Mouse (Mus musculus): ENCODE results near the gene Nsun2. TPM values are rescaled to one million over a fixed set of nuclear protein-coding genes. Genes with fewer than 3 reads are reported as not detected.

Gene Nsun2
- polyA plus RNA-seq, 1 experiment from 2014 or later = 115 TPM

DNA sequence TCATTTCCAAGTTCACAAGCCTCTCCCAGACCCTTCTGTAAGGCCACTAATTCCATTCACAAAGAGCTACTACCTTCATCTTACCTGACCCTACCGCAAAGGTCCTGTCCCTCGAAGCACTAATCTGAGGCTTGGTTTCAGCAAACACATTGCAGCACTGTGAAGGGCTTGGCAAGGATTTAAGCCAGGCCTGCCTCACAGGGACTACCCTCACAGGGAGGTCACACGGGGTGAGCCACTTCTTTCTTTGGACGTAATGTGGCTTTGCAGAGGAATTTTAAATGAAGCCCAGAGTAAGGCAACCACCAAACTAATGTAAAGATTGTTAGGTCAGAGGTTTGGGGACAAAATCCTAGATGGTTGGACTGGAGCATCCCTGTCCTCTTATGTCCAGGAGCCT is 107.0 kb downstream of the Nsun2 start:
- peaks cover 2% of the 10 kb centered on the region; the same call in 1 of the 2 replicates for H3K36me3 ChIP-seq (ENCODE audit: control insufficient read depth, insufficient read depth, low read length)
- no peak overlapping the region for H3K9ac ChIP-seq (ENCODE audit: low read depth, low read length)
- no peak overlapping the region for H3K27ac ChIP-seq (ENCODE audit: low read length)
- H3K4me2 ChIP-seq (ENCODE audit: low read depth, low read length) = no peak overlapping the region
- H3K4me1 ChIP-seq (ENCODE audit: control insufficient read depth, insufficient read depth, low read length) = no peaks in the 10 kb centered on the region
- no peaks in the 10 kb centered on the region for H3K9me3 ChIP-seq (ENCODE audit: control insufficient read depth, low read length)
- no peak overlapping the region for H3K4me3 ChIP-seq (ENCODE audit: low read length)
- no peaks in the 10 kb centered on the region for H3K27me3 ChIP-seq (replicated peaks; ENCODE audit: control insufficient read depth, insufficient read depth, low read length)
- no peak for ATAC-seq
- WGBS = 91% methylated on average over 4 of the region's 4 CpGs

- Histone ChIP-seq H3K27ac (ENCODE audit: low read length) (no peak overlapping the region), H3K4me3 (ENCODE audit: low read length) (no peak overlapping the region), H3K36me3 (ENCODE audit: control insufficient read depth, insufficient read depth, low read length) (no peaks in the 10 kb centered on the region), H3K4me1 (ENCODE audit: control insufficient read depth, insufficient read depth, low read length) (no peaks in the 10 kb centered on the region), H3K4me2 (ENCODE audit: low read depth, low read length) (no peak overlapping the region), H3K9ac (ENCODE audit: low read depth, low read length) (no peak overlapping the region), H3K27me3 (replicated peaks; ENCODE audit: control insufficient read depth, insufficient read depth, low read length) (no peaks in the 10 kb centered on the region), H3K9me3 (ENCODE audit: control insufficient read depth, low read length) (no peaks in the 10 kb centered on the region)
- 89% methylated on average over 3 of the region's 3 CpGs for WGBS
- ATAC-seq = no peak
Measured at GRCm38 (mm10) chr13:69641017-69641416, 107.5 kb downstream of the Nsun2 start.

- WGBS = 67% methylated on average over 5 of the region's 5 CpGs
Measured at GRCm38 (mm10) chr13:69642656-69643216, 109.2 kb downstream of the Nsun2 start.

DNA sequence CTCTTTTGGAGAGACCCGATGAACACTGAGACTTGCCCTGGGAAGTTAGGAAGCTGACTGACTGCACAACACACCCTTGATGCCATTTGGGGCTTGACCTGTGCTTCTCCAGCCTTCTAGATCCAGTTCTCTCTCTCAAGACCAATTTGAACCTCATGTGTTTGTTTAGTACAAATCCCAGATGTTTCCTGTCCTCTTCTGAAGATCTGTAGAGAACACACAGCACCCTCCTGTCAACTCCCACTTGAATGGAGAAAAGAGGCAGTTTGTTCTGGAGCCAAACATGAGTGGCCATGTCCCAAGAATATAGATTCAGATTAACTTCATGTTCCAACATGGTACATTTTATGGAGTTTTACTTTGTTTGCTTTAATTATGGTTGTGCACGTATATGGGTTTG is 110.4 kb downstream of the Nsun2 start:
- Histone ChIP-seq H3K9me3 (ENCODE audit: control insufficient read depth, low read length) (no peaks in the 10 kb centered on the region), H3K27ac (ENCODE audit: low read length) (no peak overlapping the region), H3K36me3 (ENCODE audit: control insufficient read depth, insufficient read depth, low read length) (no peaks in the 10 kb centered on the region), H3K4me3 (ENCODE audit: low read length) (no peak overlapping the region), H3K27me3 (replicated peaks; ENCODE audit: control insufficient read depth, insufficient read depth, low read length) (no peaks in the 10 kb centered on the region), H3K9ac (ENCODE audit: low read depth, low read length) (no peak overlapping the region), H3K4me2 (ENCODE audit: low read depth, low read length) (no peak overlapping the region), H3K4me1 (ENCODE audit: control insufficient read depth, insufficient read depth, low read length) (no peaks in the 10 kb centered on the region)
- WGBS = 80% methylated on average over 2 of the region's 2 CpGs
- no peak for ATAC-seq

More at GRCm38 (mm10) chr13:69642656-69643216, 109.2 kb downstream of the Nsun2 start:
- H3K4me1 ChIP-seq (ENCODE audit: control insufficient read depth, insufficient read depth, low read length) = no peaks in the 10 kb centered on the region
- no peaks in the 10 kb centered on the region for H3K9me3 ChIP-seq (ENCODE audit: control insufficient read depth, low read length)
- no peak overlapping the region for H3K4me2 ChIP-seq (ENCODE audit: low read depth, low read length)
- no peak overlapping the region for H3K9ac ChIP-seq (ENCODE audit: low read depth, low read length)
- no peak overlapping the region for H3K4me3 ChIP-seq (ENCODE audit: low read length)
- H3K36me3 ChIP-seq (ENCODE audit: control insufficient read depth, insufficient read depth, low read length) = no peaks in the 10 kb centered on the region
- H3K27ac ChIP-seq (ENCODE audit: low read length) = no peak overlapping the region
- 0 out of 2 replicates have a peak, but pooled peaks have one; percentile 15 for ATAC-seq
- no peaks in the 10 kb centered on the region for H3K27me3 ChIP-seq (replicated peaks; ENCODE audit: control insufficient read depth, insufficient read depth, low read length)

- Histone ChIP-seq H3K4me3 (ENCODE audit: low read length) (no peak overlapping the region), H3K9ac (ENCODE audit: low read depth, low read length) (no peak overlapping the region), H3K27me3 (replicated peaks; ENCODE audit: control insufficient read depth, insufficient read depth, low read length) (no peaks in the 10 kb centered on the region), H3K4me1 (ENCODE audit: control insufficient read depth, insufficient read depth, low read length) (no peaks in the 10 kb centered on the region), H3K4me2 (ENCODE audit: low read depth, low read length) (no peak overlapping the region), H3K9me3 (ENCODE audit: control insufficient read depth, low read length) (no peaks in the 10 kb centered on the region), H3K36me3 (ENCODE audit: control insufficient read depth, insufficient read depth, low read length) (no peaks in the 10 kb centered on the region), H3K27ac (ENCODE audit: low read length) (no peak overlapping the region)
- 71% methylated on average over 13 of the region's 13 CpGs for WGBS
- ATAC-seq = peak; percentile 87
Measured at GRCm38 (mm10) chr13:69644427-69645166, 111.1 kb downstream of the Nsun2 start.

DNA sequence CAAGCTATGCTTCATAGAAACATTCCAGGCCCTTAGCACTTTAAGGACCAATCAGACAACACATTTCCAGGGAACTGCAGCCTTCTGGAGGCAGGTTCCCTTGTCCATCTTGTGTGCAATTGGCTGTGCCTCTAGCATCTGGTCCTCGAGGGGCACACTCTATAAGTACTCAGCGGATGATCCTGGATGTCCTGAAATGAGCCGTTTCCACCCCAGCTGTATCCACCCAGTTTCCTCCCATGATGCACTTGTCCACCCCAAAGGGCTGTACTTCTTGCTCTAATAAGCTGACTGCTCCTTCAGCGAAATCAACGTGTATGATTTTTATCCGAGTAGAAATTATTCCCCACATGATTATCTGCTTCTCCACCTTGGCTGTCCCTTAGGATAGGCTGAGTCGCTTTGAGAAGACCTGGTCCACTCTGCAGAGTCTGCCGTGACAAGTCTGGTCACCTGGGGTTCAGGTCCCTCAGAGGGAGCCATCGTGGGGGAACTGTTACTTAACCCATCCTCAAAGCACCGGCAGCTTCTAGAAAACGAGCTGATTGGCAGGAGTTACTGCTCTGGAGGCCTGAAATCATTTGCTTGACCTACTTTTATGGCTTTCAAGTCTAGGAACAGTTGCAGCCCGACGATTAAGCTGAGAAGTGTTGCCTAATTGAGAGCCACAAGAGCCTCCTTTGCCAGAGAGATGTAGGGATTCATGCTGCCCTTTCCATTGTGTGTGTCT is 112.3 kb downstream of the Nsun2 start:
- Histone ChIP-seq H3K27ac (ENCODE audit: low read length) (no peak overlapping the region), H3K36me3 (ENCODE audit: control insufficient read depth, insufficient read depth, low read length) (no peaks in the 10 kb centered on the region), H3K4me2 (ENCODE audit: low read depth, low read length) (no peak overlapping the region), H3K9me3 (ENCODE audit: control insufficient read depth, low read length) (no peaks in the 10 kb centered on the region), H3K27me3 (replicated peaks; ENCODE audit: control insufficient read depth, insufficient read depth, low read length) (no peaks in the 10 kb centered on the region), H3K4me1 (ENCODE audit: control insufficient read depth, insufficient read depth, low read length) (no peaks in the 10 kb centered on the region), H3K4me3 (ENCODE audit: low read length) (no peak overlapping the region), H3K9ac (ENCODE audit: low read depth, low read length) (no peak overlapping the region)
- no peak for ATAC-seq
- 65% methylated on average over 13 of the region's 13 CpGs for WGBS

DNA sequence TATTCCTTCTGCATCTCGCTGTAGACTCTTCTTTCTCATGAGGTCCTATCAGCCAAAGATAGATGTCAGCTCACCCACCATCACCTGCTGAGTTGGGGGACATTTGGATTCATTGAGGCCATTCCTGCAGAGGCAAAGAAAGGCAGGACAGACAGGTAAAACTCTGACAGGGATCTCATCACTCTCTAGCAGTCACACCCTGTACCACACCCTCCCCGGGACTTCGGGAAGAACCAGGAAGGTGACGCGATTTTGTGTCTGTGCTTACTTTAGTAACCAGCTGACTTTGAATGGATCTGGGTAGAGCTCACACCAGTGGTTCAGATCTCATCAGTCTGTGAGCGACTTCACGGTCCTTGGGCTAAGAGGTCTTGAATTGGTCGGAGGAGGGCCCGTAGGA is 112.9 kb downstream of the Nsun2 start:
- ATAC-seq = no peak
- no peak overlapping the region for H3K9ac ChIP-seq (ENCODE audit: low read depth, low read length)
- H3K4me2 ChIP-seq (ENCODE audit: low read depth, low read length) = no peak overlapping the region
- no peak overlapping the region for H3K4me3 ChIP-seq (ENCODE audit: low read length)
- no peaks in the 10 kb centered on the region for H3K4me1 ChIP-seq (ENCODE audit: control insufficient read depth, insufficient read depth, low read length)
- 76% methylated on average over 9 of the region's 9 CpGs for WGBS
- no peak overlapping the region for H3K27ac ChIP-seq (ENCODE audit: low read length)
- no peaks in the 10 kb centered on the region for H3K9me3 ChIP-seq (ENCODE audit: control insufficient read depth, low read length)
- no peaks in the 10 kb centered on the region for H3K27me3 ChIP-seq (replicated peaks; ENCODE audit: control insufficient read depth, insufficient read depth, low read length)
- no peaks in the 10 kb centered on the region for H3K36me3 ChIP-seq (ENCODE audit: control insufficient read depth, insufficient read depth, low read length)

DNA sequence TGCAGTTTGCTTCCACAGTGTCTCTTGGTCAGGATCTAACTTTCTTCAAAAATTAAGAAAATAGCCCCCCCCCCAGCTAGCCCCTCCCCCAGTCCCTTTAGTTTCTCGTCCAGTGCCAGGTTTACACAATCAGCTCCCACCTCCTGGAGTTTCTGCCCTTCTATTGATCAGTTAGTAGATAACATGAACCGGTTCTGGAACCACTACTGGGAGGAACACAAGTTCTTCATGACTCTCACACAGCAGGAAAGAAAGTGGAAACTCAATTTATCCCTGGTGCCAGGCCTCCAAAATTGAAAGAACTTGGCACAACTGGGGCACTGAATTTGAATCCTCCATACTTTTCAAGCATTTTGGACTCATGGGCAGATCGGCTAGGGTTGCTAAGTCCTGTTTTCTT is 121.0 kb downstream of the Nsun2 start:
- 71% methylated on average over 3 of the region's 3 CpGs for WGBS
- no peaks in the 10 kb centered on the region for H3K9me3 ChIP-seq (ENCODE audit: control insufficient read depth, low read length)
- no peak overlapping the region for H3K27ac ChIP-seq (ENCODE audit: low read length)
- H3K27me3 ChIP-seq (replicated peaks; ENCODE audit: control insufficient read depth, insufficient read depth, low read length) = no peaks in the 10 kb centered on the region
- no peak for ATAC-seq
- no peak overlapping the region for H3K4me3 ChIP-seq (ENCODE audit: low read length)
- H3K36me3 ChIP-seq (ENCODE audit: control insufficient read depth, insufficient read depth, low read length) = no peaks in the 10 kb centered on the region
- no peak overlapping the region for H3K9ac ChIP-seq (ENCODE audit: low read depth, low read length)
- no peak overlapping the region for H3K4me2 ChIP-seq (ENCODE audit: low read depth, low read length)
- no peaks in the 10 kb centered on the region for H3K4me1 ChIP-seq (ENCODE audit: control insufficient read depth, insufficient read depth, low read length)

GRCm38 (mm10) chr13:69672121-69672520 is 138.6 kb downstream of the Nsun2 start:
- Histone ChIP-seq H3K27ac (ENCODE audit: low read length) (no peak overlapping the region), H3K9me3 (ENCODE audit: control insufficient read depth, low read length) (no peaks in the 10 kb centered on the region), H3K4me3 (ENCODE audit: low read length) (no peak overlapping the region), H3K27me3 (replicated peaks; ENCODE audit: control insufficient read depth, insufficient read depth, low read length) (0 out of 2 replicates have a peak, but pooled peaks cover 2% of the 10 kb centered on the region), H3K4me1 (ENCODE audit: control insufficient read depth, insufficient read depth, low read length) (no peaks in the 10 kb centered on the region), H3K36me3 (ENCODE audit: control insufficient read depth, insufficient read depth, low read length) (no peaks in the 10 kb centered on the region), H3K9ac (ENCODE audit: low read depth, low read length) (no peak overlapping the region), H3K4me2 (ENCODE audit: low read depth, low read length) (no peak overlapping the region)
- 80% methylated on average over 5 of the region's 5 CpGs for WGBS
- ATAC-seq = no peak
